Mouse (Mus musculus): ENCODE measurements around the gene Ankrd17. TPM values are rescaled to one million over a fixed set of nuclear protein-coding genes. Genes with fewer than 3 reads are reported as not detected.

Ankrd17 gene
- polyA plus RNA-seq, 3 experiments from 2014 or later, result 40.5 to 64.2 (median 52.0) TPM

DNA sequence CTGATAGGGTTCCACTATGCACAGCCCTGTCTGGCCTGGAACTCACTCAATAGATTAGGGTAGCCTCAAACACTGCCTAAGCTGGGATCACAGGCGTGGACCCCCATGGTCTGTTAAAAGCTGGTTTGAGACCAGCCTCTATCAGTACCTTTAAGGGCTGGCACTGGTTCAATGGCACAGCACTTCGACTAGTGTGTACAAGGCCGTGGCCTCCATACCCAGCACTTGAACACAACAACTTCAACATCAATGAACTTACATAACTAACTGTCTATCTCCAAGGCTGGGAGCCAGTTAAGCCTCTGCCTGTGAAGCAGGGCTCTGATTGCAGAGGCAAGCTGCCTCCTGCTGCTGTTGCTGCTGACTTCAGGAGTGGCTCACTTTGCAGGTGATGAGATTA, 148.6 kb downstream of the Ankrd17 start:
- no peak for ATAC-seq

DNA sequence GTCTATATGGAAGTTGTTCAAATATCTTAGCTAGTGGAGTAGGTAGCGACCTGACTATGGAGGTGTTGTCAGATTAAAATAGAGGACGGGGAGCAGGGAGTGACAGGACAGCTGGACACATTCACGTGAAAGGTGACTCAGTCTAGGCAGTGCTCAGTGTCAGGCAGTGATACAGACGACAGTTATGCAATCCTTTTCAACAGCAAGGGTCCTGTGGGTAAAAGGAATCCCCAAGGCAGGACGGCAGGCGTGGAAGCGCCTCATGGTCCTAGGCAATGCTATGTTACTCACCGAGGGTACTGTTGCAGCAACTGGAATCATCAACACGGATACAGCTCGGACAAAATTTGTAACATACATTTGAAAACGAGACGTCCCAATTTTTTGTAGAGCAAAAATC, 149.2 kb downstream of the Ankrd17 start:
- ATAC-seq, result no peak

DNA sequence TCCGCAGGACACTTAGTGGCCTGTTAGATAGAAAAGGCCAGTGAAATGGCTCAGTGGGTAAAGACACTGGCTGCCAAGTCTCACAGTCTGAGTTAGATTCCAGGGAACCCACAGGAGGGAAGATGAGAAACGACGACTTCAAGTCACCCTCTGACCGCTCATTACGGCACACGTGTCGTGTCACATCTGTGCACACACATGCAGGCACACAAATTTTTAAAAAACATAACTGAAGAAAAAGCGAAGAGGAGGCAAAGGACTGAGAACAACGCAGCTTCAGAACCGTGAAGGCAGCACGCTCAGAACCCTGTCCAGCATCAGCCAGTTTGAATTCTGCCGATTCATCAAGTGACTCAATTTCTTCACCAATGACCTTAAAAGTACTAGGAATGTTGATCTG, 153.0 kb downstream of the Ankrd17 start:
- no peak for ATAC-seq

DNA sequence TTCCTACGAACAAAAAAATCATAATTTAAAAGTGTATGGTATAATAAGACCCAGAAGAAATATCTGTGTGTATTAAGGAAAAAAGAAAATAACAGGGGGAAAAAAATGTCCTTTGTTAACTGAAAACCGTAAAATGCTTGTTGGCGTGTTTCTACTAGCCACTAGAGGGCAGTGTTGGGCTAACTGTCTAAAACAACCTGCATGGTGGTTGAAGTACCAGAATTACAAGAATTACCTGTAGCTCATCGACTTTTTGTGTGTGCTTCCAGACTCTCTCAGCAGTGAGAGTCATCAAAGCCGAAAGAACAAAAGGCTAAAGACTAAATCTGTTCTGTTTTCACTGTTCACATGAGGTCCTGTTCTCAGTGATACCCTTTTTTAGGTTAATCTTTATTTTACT, 163.2 kb downstream of the Ankrd17 start:
- peak; percentile 64 for ATAC-seq

- ATAC-seq, result no peak
Measured at GRCm38 (mm10) chr5:90202447-90203117, 163.8 kb downstream of the Ankrd17 start.

DNA sequence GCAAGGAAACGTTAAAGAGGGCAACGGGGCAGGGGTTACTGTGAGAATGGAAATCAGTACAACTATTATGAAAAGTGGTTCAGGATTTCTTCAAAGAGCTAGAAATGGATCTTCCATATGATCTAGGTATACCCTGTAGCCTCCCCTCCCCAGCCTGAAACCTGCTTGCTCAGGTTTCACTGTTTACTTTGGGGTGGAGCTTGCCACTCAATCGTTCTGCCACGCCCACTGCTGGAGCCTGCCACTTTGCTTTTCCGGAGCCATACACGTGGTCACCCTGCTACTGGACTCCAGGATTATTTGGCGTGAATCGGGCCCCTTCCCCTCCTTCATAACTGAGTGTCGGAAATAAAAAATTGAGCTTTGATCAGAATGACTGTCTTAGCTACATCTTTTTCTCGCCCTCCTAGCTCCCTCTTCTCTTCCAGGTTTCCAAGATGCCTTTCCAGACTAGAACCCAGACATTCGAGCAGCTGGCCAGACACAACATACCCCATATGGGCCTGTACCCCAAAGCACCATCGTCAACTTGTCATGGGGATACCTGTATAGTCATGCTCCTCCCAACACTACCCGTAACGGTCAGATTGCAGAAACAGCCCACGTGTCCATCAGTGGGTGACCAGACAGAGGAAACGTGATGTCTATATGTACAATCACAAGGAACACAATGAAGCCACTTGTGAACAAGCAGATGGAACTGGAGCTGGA, 166.3 kb downstream of the Ankrd17 start:
- no peak for ATAC-seq

DNA sequence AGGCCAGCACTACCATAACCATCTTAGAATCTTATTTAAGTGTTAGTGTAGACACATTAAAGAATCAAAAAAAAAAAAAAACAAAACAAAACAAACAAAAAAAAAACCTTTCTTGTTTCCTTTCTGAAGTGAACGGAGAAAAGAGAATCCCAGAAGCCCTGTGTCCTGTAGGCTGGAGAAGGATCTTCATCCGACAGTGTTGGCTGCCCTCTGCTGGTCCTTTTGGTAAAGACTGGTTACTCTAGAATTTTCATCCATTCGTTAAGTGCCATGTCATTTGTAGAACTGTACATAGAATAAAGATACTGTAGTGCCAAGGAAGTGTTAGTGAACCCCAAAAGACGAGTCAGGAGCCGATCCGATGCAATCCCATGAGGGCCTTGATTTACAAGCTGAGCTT, 171.5 kb downstream of the Ankrd17 start:
- ATAC-seq, result no peak

- no peak for ATAC-seq
Measured at GRCm38 (mm10) chr5:90182782-90183181, 183.6 kb downstream of the Ankrd17 start.

- ATAC-seq, result no peak
Measured at GRCm38 (mm10) chr5:90179094-90179493, 187.3 kb downstream of the Ankrd17 start.

GRCm38 (mm10) chr5:90178116-90178515, 188.3 kb downstream of the Ankrd17 start:
- no peak for ATAC-seq

Other genes starting within 250 kb of the Ankrd17 start
- gene Cox18, start 142.6 kb downstream of the Ankrd17 start, polyA plus RNA-seq (2017; shearing (Covaris generic)), result 10 to 100 TPM; 15.8 to 21.6 (median 16.6) TPM
- gene Gm9958, start 627 bp upstream of the Ankrd17 start, polyA plus RNA-seq (2017; shearing (Covaris generic)), result 1 to 10 TPM in 2 of 3 experiments, under 1 TPM in 1; 0.70 to 3.1 (median 1.4) TPM
- not detected for gene Alb, start 94.3 kb upstream of the Ankrd17 start, polyA plus RNA-seq (2017; shearing (Covaris generic))
- gene Afp, start 124.2 kb upstream of the Ankrd17 start, polyA plus RNA-seq (2017; shearing (Covaris generic)), result 1 to 10 TPM in 2 of 3 experiments, under 1 TPM in 1; 0.52 to 2.9 (median 2.1) TPM
- not detected for gene Afm, start 152.4 kb upstream of the Ankrd17 start, polyA plus RNA-seq (2017; shearing (Covaris generic))
- gene 5830473C10Rik, start 194.5 kb upstream of the Ankrd17 start, polyA plus RNA-seq (2017; shearing (Covaris generic)), result under 1 TPM in 1 of 3 experiments, not detected in 2; 0.30 TPM